Mouse (Mus musculus): ENCODE results near the gene Mustn1.

Mustn1 gene

DNA sequence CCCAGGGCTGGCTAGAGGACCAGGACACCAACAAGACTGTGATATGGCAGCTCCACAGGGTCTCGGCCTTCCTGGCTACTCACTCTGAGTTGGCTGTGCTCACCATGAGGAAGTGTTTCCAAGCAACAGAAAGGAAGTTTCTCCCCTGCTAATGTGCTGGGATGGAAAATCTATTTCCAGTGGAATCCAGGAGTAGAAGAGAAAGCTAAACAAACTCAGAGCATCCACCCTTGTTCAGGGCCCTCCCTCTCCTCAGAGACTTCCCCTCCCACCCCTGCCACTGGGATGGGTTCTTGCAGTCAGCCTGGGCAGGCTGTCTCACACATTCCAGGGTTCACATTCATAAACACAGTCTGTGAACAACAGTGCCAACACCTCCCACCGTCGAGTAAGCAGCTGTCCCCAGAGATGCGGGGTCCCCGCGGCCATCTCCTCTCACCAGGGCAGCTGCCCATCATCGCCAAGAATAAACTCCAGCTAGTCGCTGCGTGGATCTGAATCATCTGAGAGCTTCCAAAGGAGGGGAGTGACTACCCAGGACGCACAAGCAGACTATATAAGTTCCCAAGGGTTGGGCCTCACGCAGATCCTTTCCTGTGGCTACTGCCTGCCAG, at the start of gene Mustn1:
Gene Mustn1, plus strand, starts transcription at position 243 of the 614 bp plus-strand sequence.
- no peak for DNase-seq

DNA sequence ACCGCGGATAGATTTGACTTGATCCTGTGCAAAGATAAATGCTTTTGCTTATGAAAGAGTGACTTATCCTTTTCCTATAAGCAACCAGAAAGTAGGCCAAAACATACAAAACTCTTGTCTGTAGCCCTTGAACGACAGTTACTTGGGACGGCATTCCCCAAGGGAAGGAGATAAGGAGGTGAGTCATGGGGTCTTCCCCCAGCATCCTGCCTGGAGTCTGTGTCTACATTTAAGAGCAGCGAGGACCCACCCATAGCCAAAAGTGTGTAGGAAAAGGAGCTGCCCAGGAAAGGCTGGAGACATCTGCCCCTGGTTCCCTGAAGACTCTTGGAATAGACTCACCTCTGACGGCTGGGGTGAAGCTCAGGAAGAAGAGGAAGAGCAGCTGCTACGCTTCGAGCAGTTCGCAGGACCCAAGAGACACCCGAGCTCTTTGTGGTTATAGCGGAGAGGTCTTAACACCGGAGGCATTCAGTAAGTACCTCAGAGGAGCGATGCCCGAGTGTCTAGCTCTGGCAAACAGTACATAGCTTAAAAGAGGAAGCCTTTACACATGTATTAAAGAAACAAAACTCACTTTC, 41.5 kb upstream of the Mustn1 start:
- DNase-seq, result no peak

DNA sequence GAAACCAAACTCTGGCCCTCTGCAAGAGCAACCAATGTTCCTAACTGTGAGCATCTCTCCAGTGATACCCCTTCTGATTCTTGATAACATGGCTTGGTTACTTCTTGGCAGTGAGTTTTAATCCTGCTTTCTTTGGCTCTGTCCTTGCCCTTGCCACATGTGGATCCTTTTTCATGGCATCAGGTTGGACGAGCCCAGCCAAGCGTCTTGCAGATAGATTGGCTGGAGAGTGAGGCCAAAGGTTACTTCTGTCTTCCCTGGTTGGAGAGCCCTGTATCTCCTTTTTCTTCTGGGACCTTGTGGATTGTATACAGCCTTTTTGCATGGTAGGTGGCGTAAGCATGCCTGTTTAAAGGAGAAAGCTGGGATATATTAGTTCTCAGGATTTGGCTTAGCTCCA, 35.3 kb upstream of the Mustn1 start:
- DNase-seq, result no peak

- DNase-seq, result no peak
These were observed 28.5 kb upstream of the Mustn1 start for GRCm38 (mm10) chr14:30850504-30850903.

DNA sequence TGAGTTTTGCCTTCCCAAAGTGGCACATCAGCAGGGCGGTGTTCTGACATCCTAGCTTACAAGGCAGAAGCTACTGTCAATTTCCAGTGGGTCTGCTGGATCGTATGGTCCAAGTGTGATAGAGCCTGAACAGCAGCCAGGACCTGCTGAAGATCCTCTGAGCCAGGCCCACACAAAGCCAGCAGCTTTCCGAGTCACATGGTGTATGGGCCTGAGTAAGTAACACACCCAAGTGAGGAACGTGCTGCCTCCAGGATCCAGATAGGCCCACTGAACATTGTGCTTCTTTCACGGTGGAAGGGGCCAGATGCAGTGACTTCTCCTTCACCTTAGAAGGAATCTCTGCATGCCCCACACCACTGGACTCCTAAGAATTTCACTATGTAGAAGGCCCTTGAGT, 26.7 kb upstream of the Mustn1 start:
- DNase-seq, result no peak

- DNase-seq, result peak; percentile 72
These were observed 23.7 kb upstream of the Mustn1 start for GRCm38 (mm10) chr14:30855316-30855715.

GRCm38 (mm10) chr14:30856885-30857507, 22.0 kb upstream of the Mustn1 start:
- peak; percentile 50 for DNase-seq

- no peak for DNase-seq
These were observed 21.0 kb upstream of the Mustn1 start for GRCm38 (mm10) chr14:30857990-30858389.

GRCm38 (mm10) chr14:30861421-30862125, 17.4 kb upstream of the Mustn1 start:
- peak; percentile 54 for DNase-seq

DNA sequence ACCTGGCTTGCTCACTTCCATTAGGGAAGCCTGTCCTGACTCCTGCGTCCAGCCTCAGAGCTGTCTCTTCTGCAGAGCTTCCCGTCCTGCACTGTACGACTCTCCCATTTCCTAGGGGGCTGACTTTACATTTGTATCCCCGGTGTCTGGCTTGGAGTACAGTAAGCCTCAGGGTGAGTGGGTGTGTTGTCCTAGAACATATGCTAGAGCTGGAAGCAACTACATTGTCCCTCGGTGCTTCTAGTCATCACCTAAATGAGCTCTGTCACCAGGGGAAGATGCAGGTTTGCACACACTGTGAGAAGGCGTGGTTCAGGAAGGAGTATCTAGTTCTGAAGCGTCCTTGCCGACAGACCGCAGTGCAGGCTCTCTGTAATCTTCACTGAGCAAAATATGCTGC, 16.6 kb upstream of the Mustn1 start:
- DNase-seq, result no peak

DNA sequence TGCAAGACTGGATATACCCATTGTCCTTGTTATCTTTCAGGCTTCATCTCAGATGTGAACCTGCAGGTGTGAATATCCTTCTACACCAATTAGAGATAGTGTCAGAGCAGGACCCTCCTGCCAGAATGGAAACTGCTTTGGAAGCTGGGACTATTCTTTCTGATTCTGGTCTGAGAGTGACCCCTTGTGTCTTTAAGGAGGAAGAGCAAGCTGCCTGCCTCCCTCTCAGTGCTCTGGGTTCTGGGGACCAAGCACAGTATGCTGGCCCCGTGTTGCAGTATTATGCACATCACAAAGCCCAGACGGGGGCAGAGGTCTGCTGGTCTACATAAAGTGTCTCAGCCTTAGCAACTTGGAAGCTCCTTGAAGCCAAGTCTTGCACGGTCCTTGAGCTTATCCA, 13.7 kb upstream of the Mustn1 start:
- no peak for DNase-seq

DNA sequence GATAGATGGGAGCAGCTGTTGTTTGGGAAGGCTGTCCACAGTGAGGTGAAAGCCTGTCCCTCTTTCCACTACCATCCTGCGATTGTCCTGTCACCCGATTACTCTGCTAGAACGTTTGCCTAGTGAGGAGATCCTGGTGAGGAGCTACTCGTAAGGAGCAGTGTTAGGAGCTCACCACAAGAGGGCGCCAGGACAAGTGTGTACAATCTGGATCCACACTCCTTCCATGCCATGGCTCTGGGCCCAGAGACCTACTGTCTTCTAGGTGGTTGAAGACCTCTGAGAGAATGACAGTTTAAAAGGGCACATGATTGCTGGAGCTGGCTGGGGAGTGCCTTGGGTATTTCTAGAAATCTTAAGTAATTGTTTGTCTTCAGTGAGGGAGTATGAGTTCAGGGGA, 12.0 kb upstream of the Mustn1 start:
- peak; percentile 62 for DNase-seq

DNA sequence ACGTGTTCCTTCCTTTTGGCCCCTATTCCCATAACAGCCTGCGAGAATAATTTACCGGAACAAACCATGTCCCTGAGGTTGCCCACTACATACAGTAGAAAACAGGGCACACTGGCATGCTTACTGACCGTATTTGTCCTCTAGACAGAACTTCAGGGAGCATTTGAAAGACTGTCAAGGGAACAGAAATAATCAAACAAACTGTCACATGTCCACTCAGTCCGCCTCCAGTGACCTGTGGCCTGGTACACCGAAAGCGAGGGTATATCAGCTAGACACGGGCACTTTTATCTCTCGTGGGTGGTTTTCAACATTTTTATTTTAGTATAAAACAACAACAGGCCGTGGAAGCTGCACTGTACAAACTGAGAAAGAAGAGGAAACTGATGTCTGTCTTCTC, 10.2 kb upstream of the Mustn1 start:
- DNase-seq, result no peak

GRCm38 (mm10) chr14:30869391-30869801, 9.6 kb upstream of the Mustn1 start:
- no peak for DNase-seq

DNA sequence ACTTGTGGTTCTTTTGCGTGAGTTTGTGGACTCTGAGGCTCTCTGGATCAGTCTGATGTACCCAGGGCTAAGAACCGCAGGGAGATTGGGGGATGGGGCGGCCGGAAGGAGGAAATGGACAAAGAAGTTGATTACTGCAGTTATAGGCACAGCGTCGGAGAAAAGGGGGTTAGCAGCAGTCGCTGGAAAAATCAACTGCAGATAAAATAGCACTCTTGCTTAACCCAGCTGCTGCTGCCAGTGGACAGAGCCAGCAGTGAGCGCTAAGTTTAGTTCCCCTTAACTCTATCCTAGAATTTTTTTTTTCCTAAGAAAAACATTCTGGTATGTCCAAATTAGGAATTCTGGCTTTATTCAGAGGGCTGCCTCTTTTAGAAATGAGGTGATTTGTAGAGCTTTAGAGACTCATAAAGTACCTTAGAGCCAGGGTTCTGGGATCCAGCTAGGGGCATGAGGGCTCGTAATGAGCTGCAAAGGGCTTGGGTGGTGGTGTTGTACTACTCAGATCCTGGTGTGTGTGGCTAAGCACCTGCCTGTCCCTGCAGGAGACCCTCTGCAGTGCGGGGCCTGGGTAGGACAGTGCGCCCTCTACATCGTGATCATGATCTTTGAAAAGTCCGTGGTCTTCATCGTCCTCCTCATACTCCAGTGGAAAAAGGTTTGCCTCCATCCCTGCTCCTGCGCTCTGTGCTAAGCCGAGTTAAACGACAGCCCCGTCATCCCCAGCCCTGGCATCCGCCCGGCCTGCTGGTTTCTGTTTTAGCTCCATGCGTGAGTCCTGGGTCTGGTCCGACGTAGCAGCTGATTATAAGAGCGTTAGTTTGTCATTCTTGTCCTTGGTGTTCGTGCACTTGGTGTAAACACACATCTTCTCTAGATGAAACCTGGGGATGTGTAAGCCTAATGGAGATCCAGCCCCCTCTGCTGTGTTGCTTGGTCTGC, 8.5 kb upstream of the Mustn1 start:
- no peak for DNase-seq

- DNase-seq, result no peak
These were observed 4.8 kb upstream of the Mustn1 start for GRCm38 (mm10) chr14:30874095-30874700.

DNA sequence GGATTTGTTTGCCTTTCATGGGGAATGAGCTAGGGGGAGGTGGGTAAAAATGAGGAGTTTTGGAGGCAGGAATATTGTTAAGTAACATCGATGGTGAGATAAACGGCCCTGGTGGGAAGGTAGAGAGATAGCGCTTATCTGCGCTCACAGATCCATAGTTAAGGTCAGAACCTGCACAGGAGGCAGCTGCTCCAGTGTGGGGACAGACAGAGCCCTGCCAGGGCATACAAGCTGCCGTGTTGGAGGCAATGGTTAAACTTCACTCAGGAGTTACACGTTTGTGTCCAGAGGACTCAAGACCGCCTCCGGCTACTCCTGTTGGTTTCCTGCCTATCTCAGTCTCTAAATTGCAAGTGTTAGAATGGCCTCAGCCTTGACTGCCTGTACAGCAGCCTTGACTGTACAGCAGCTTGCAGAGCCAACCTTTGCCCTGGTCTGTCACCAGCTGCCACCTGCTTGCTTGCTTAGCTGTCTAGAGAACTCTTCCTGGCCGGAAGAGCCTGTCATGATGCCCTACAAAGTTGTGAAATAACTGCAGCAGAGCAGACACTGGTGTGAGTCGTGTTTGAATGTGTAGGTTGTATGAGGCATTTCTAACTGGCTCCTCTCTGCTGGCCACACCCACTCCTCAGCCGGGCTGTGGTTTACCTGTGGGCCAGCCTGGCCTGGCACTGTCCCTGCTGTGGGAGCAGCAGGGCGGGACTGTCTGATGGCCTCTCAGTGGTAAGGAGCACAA, 3.7 kb upstream of the Mustn1 start:
- no peak for DNase-seq

- DNase-seq, result no peak
These were observed 3.0 kb upstream of the Mustn1 start for GRCm38 (mm10) chr14:30875955-30876354.

DNA sequence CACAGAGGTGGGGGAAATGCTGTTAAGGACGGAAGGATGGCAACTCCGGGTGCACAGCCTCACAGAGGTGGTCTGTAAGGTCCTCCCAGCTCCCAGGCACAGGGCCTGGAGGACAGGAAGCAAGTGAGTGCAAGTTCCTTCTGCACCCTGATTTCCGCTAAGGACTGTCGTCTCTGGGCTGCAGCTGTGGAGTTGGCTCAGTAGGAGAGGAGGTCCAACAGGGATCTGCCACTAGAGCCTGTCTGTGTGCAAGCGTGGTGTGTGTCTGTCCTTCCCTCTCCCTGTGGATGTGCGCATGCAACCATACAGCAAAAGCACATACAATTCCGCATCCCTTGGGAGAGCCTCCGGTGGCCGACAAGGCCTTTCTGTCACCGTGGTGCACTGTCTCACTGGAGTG, 2.5 kb upstream of the Mustn1 start:
- no peak for DNase-seq

GRCm38 (mm10) chr14:30877827-30878226, 1.2 kb upstream of the Mustn1 start:
- no peak for DNase-seq

- DNase-seq, result no peak
These were observed 794 bp downstream of the Mustn1 start for GRCm38 (mm10) chr14:30879794-30880193.

- DNase-seq, result no peak
These were observed 1.3 kb downstream of the Mustn1 start for GRCm38 (mm10) chr14:30880251-30880650.
